Mouse (Mus musculus): ENCODE data around the gene Foxl1.

DNA sequence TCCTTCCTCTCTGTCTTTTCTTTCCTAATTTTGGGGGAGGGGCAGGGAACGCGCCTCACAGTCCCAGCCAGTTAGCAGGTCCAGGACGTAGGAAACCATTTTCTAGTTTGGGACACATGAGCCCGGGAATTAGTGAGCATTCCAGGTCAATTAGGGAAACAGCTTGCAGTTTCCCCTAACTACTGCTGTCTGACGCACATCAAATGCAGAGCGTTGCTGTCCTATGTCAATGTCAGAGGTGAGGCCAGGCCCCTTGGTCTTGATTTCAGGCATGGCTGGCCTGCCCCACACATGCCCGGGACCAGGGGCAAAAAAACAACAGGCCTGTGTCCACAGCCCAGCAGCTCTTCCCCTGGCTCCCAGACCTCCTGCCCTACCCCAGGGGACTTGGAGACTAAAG, 42.4 kb downstream of the Foxl1 start:
- no peak for TF ChIP-seq POLR2A (IDR thresholded peaks at IDR 0.05; ENCODE audit: borderline replicate concordance, extremely low read depth, insufficient read depth, insufficient read length, poor library complexity, severe bottlenecking)
- TF ChIP-seq CTCF (IDR thresholded peaks at IDR 0.05; ENCODE audit: borderline replicate concordance, extremely low read depth, insufficient read depth, insufficient read length), result no peak

Data from brain, embryonic 14.5 days (tissue).